Mouse (Mus musculus) lung, embryonic 16.5 days (tissue): ENCODE measurements around the gene Mest. TPM values are rescaled to one million over a fixed set of nuclear protein-coding genes. Genes with fewer than 3 reads are reported as not detected.

Source experiments
- ATAC-seq: fragments of 200-750 bp; cut with Nextera tagmentation; 2 replicates; pipeline ENCODE4 v1.8.0; 2017; ENCODE audit warnings: low read depth, mild to moderate bottlenecking, moderate library complexity
- H3K27ac ChIP-seq: fragments of 300-500 bp; sonication (generic); 2 replicates; pipeline ENCODE4 v1.5.1; 2014; ENCODE audit warnings: mild to moderate bottlenecking, control low read depth, low read length
- H3K27me3 ChIP-seq: fragments of 300-500 bp; sonication (generic); 2 replicates; pipeline ENCODE4 v1.6.1; 2014; ENCODE audit warnings: low read depth, low read length, mixed read lengths; ENCODE audit not compliant: control insufficient read depth, insufficient read depth
- H3K36me3 ChIP-seq: fragments of 300-500 bp; sonication (generic); 2 replicates; pipeline ENCODE4 v1.6.1; 2014; ENCODE audit warnings: low read length; ENCODE audit not compliant: control insufficient read depth, insufficient read depth
- H3K4me1 ChIP-seq: fragments of 300-500 bp; sonication (generic); replicated peaks from 2 replicates; pipeline ENCODE4 v1.6.1; 2014; ENCODE audit warnings: low read length, mixed read lengths; ENCODE audit not compliant: control insufficient read depth, insufficient read depth
- H3K4me2 ChIP-seq: fragments of 300-500 bp; sonication (generic); 2 replicates; pipeline ENCODE4 v1.6.1; 2014; ENCODE audit warnings: low read depth, low read length, control low read depth
- H3K4me3 ChIP-seq: fragments of 300-500 bp; sonication (generic); 2 replicates; pipeline ENCODE4 v1.5.1; 2014; ENCODE audit warnings: mild to moderate bottlenecking, low read length, control low read depth
- H3K9ac ChIP-seq: fragments of 300-500 bp; sonication (generic); 2 replicates; pipeline ENCODE4 v1.6.1; 2014; ENCODE audit warnings: low read length, control low read depth
- H3K9me3 ChIP-seq: fragments of 300-500 bp; sonication (generic); 2 replicates; pipeline ENCODE4 v1.6.1; 2016; ENCODE audit warnings: low read length; ENCODE audit not compliant: control insufficient read depth
- WGBS: fragments of 180-500 bp; shearing (Covaris S2); extraction: QIAGEN DNeasy Blood & Tissue Kit; methylation state at CpG from one replicate; pipeline ENCODE4 v1.1.7; 2014; 5-methylcytosine and 5-hydroxymethylcytosine counted together
- polyA plus RNA-seq: library from polyadenylated mRNA; unstranded; fragments of >200 nt; fragmentation: Nextera tagmentation; extraction: Ambion mirVana; gene quantifications from 2 replicates; pipeline ENCODE4 v1.2.1, GENCODE M21; 2015

The Mest gene
- polyA plus RNA-seq, 1 experiment from 2014 or later, result 1,593 TPM

GRCm38 (mm10) chr6:30700182-30700581 is 23.2 kb upstream of the Mest start:
- H3K4me2 ChIP-seq, result no peak overlapping the region
- ATAC-seq, result peak; percentile 77

GRCm38 (mm10) chr6:30702881-30703280 is 20.5 kb upstream of the Mest start:
- Histone ChIP-seq H3K36me3 (no peaks in the 10 kb centered on the region), H3K9me3 (no peaks in the 10 kb centered on the region), H3K4me2 (no peak overlapping the region), H3K9ac (no peak overlapping the region), H3K4me3 (no peak overlapping the region), H3K27me3 (no peaks in the 10 kb centered on the region), H3K4me1 (peaks cover 4% of the 10 kb centered on the region), H3K27ac (no peak overlapping the region)
- no peak for ATAC-seq
- 83% methylated on average over 6 of the region's 6 CpGs for WGBS

More at GRCm38 (mm10) chr6:30700182-30700581, 23.2 kb upstream of the Mest start:
- 37% methylated on average over 6 of the region's 6 CpGs for WGBS
- no peak overlapping the region for H3K4me3 ChIP-seq
- no peak overlapping the region for H3K9ac ChIP-seq
- H3K36me3 ChIP-seq, result no peaks in the 10 kb centered on the region
- H3K27me3 ChIP-seq, result no peaks in the 10 kb centered on the region
- H3K4me1 ChIP-seq, result peaks cover 8% of the 10 kb centered on the region
- peak overlapping the region; percentile 69 for H3K27ac ChIP-seq
- no peaks in the 10 kb centered on the region for H3K9me3 ChIP-seq

DNA sequence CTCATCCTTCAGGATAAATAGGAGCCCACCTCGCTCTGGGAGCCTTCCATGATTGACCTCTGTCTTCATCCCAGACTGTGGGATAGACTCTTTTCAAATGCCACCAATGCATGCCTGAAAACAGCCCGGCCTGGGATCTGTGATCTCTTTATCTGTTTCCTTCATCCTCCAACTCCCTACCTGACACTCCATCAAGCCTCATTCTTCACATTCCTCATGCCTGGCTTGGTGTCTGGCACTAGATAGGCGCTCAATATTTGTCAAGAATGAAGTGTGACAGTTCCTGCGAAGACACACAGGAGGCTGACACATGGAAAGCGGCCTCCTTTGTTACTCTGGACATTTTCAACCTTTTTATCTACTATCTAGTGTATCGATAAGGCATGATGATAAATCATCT is 19.9 kb upstream of the Mest start:
- Histone ChIP-seq H3K36me3 (no peaks in the 10 kb centered on the region), H3K4me2 (no peak overlapping the region), H3K27ac (no peak overlapping the region), H3K9ac (no peak overlapping the region), H3K27me3 (no peaks in the 10 kb centered on the region), H3K4me1 (peaks cover 3% of the 10 kb centered on the region; the same call in 1 of the 2 replicates), H3K4me3 (no peak overlapping the region), H3K9me3 (no peaks in the 10 kb centered on the region)
- WGBS, result 52% methylated on average over 6 of the region's 6 CpGs
- no peak for ATAC-seq

- ATAC-seq, result peak; percentile 63
- H3K27ac ChIP-seq, result peak overlapping the region; percentile 44
- H3K9ac ChIP-seq, result no peak overlapping the region
- H3K4me2 ChIP-seq, result no peak overlapping the region
- no peak overlapping the region for H3K4me3 ChIP-seq
- H3K27me3 ChIP-seq, result no peaks in the 10 kb centered on the region
- no peaks in the 10 kb centered on the region for H3K9me3 ChIP-seq
- H3K4me1 ChIP-seq, result peaks cover 3% of the 10 kb centered on the region; the same call in 1 of the 2 replicates
- no peaks in the 10 kb centered on the region for H3K36me3 ChIP-seq
- WGBS, result 77% methylated on average over 9 of the region's 9 CpGs
Measured at GRCm38 (mm10) chr6:30703977-30704602, 19.3 kb upstream of the Mest start.

GRCm38 (mm10) chr6:30709115-30709514 is 14.2 kb upstream of the Mest start:
- peak; percentile 59 for ATAC-seq
- 23% methylated on average over 6 of the region's 6 CpGs for WGBS
- H3K27ac ChIP-seq, result peak overlapping the region; percentile 24; the same call in 1 of the 2 replicates

GRCm38 (mm10) chr6:30710371-30711364 is 12.7 kb upstream of the Mest start:
- no peak overlapping the region for H3K4me2 ChIP-seq

More at GRCm38 (mm10) chr6:30709115-30709514, 14.2 kb upstream of the Mest start:
- Histone ChIP-seq H3K4me3 (no peak overlapping the region), H3K9ac (no peak overlapping the region), H3K9me3 (no peaks in the 10 kb centered on the region), H3K36me3 (no peaks in the 10 kb centered on the region), H3K4me2 (no peak overlapping the region), H3K4me1 (peaks cover 9% of the 10 kb centered on the region), H3K27me3 (no peaks in the 10 kb centered on the region)

GRCm38 (mm10) chr6:30711365-30711763 is 12.0 kb upstream of the Mest start:
- Histone ChIP-seq H3K9ac (no peak overlapping the region), H3K27ac (0 out of 2 replicates have a peak overlapping the region, but pooled peaks have one; percentile 45), H3K9me3 (no peaks in the 10 kb centered on the region), H3K27me3 (no peaks in the 10 kb centered on the region), H3K4me3 (no peak overlapping the region), H3K36me3 (no peaks in the 10 kb centered on the region), H3K4me1 (peaks cover 10% of the 10 kb centered on the region), H3K4me2 (no peak overlapping the region)
- 37% methylated on average over 10 of the region's 10 CpGs for WGBS
- ATAC-seq, result no peak

More at GRCm38 (mm10) chr6:30710371-30711364, 12.7 kb upstream of the Mest start:
- no peaks in the 10 kb centered on the region for H3K9me3 ChIP-seq
- WGBS, result 52% methylated on average over 25 of the region's 25 CpGs
- H3K4me1 ChIP-seq, result peaks cover 10% of the 10 kb centered on the region
- no peak for ATAC-seq
- H3K9ac ChIP-seq, result 0 out of 2 replicates have a peak overlapping the region, but pooled peaks have one; percentile 17
- H3K4me3 ChIP-seq, result no peak overlapping the region
- 0 out of 2 replicates have a peak overlapping the region, but pooled peaks have one; percentile 36 for H3K27ac ChIP-seq
- H3K36me3 ChIP-seq, result no peaks in the 10 kb centered on the region
- H3K27me3 ChIP-seq, result no peaks in the 10 kb centered on the region

- peak; percentile 80 for ATAC-seq
- Histone ChIP-seq H3K9ac (no peak overlapping the region), H3K9me3 (no peaks in the 10 kb centered on the region), H3K27me3 (no peaks in the 10 kb centered on the region), H3K27ac (peak overlapping the region; percentile 80), H3K4me1 (peaks cover 14% of the 10 kb centered on the region), H3K4me2 (no peak overlapping the region), H3K4me3 (no peak overlapping the region), H3K36me3 (no peaks in the 10 kb centered on the region)
- WGBS, result 35% methylated on average over 7 of the region's 7 CpGs
Measured at GRCm38 (mm10) chr6:30712484-30712883, 10.9 kb upstream of the Mest start.

- WGBS, result 82% methylated on average over 6 of the region's 6 CpGs
- Histone ChIP-seq H3K4me2 (no peak overlapping the region), H3K27me3 (no peaks in the 10 kb centered on the region), H3K4me1 (peaks cover 14% of the 10 kb centered on the region), H3K9me3 (no peaks in the 10 kb centered on the region), H3K27ac (0 out of 2 replicates have a peak overlapping the region, but pooled peaks have one; percentile 32), H3K36me3 (no peaks in the 10 kb centered on the region), H3K9ac (no peak overlapping the region), H3K4me3 (no peak overlapping the region)
- no peak for ATAC-seq
Measured at GRCm38 (mm10) chr6:30713455-30713854, 9.9 kb upstream of the Mest start.
